Mouse (Mus musculus): ENCODE data around the gene Phc1.

- no peak for TF ChIP-seq POLR2A (IDR thresholded peaks at IDR 0.05; ENCODE audit: low read depth, low read length)
- no peak for TF ChIP-seq CTCF (IDR thresholded peaks at IDR 0.05; ENCODE audit: extremely low read depth, insufficient read length, insufficient replicate concordance, low read depth, low read length)
These were observed 50.1 kb downstream of the Phc1 start for GRCm38 (mm10) chr6:122290253-122290652.
